Mouse (Mus musculus): Measurements from ENCODE around the gene Fam171b. TPM values are rescaled to one million over a fixed set of nuclear protein-coding genes. Genes with fewer than 3 reads are reported as not detected.

Gene Fam171b
- total and polyA plus RNA-seq, 2 experiments from 2014 or later, result 70.3 to 72.1 TPM

DNA sequence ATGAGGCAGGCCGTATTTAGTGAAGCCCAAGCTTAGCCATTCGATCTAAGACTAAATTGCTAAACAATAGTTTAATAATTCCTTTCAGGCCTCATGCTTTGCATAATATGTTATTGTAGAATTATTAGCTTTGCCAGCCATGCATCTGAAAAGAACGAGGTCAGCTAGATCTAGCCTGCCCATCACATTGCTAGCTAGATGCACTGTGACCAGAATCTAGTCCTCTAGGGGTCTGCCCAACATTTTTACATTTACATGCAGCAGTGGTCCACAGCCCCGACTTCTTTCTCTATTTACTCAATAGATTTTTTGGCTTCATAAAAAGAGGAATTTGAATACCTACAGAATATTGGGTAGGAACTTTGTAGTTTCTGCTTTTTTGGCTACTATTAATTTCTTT lies 20.3 kb upstream of the Fam171b start:
- WGBS, result 58% methylated on average over 4 of the region's 4 CpGs
- Histone ChIP-seq H3K9me3 (ENCODE audit: low read length) (no peaks in the 10 kb centered on the region), H3K27ac (no peak overlapping the region), H3K4me3 (ENCODE audit: low read length) (no peak overlapping the region), H3K4me1 (ENCODE audit: insufficient read depth, low read length) (no peaks in the 10 kb centered on the region), H3K9ac (replicated peaks; ENCODE audit: low read length) (no peak overlapping the region), H3K4me2 (ENCODE audit: low read depth, low read length) (peak overlapping the region; percentile 27; the same call in 1 of the 2 replicates), H3K36me3 (ENCODE audit: insufficient read depth, low read length) (no peaks in the 10 kb centered on the region), H3K27me3 (ENCODE audit: insufficient read depth, low read length) (no peaks in the 10 kb centered on the region)
- ATAC-seq (no peak; the same call in 1 of the 2 replicates), DNase-seq (ENCODE audit: low spot score) (no peak)
- TF ChIP-seq CTCF (IDR thresholded peaks at IDR 0.05; ENCODE audit: low read depth), result no peak

DNA sequence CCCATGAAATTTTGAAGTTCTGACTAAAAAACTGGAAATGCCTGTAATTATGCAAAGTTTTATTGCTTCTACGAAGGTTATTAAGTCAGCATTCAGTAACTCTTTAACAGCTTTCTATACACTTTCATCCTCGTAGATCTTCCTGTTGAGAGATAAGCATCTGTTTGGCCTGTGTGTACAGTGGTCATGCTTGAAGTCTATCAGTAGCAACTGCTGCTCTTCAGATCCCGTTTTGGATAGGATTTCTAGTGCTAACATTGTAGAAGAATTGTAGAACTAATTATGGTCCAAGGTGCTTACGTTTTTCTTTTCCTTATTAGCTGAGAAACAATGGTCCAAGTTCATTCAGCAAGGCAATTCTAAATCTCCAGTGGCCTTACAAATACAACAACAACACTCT lies 16.7 kb upstream of the Fam171b start:
- no peak for TF ChIP-seq CTCF (IDR thresholded peaks at IDR 0.05; ENCODE audit: low read depth)
- Histone ChIP-seq H3K4me2 (ENCODE audit: low read depth, low read length) (no peak overlapping the region), H3K4me1 (ENCODE audit: insufficient read depth, low read length) (no peaks in the 10 kb centered on the region), H3K27me3 (ENCODE audit: insufficient read depth, low read length) (no peaks in the 10 kb centered on the region), H3K9ac (replicated peaks; ENCODE audit: low read length) (no peak overlapping the region), H3K27ac (no peak overlapping the region), H3K4me3 (ENCODE audit: low read length) (no peak overlapping the region), H3K36me3 (ENCODE audit: insufficient read depth, low read length) (peaks cover 6% of the 10 kb centered on the region; the same call in 1 of the 2 replicates), H3K9me3 (ENCODE audit: low read length) (no peaks in the 10 kb centered on the region)
- no peak for ATAC-seq
- no peak for DNase-seq (ENCODE audit: low spot score)
- WGBS, result 89% methylated on average over 4 of the region's 4 CpGs

DNA sequence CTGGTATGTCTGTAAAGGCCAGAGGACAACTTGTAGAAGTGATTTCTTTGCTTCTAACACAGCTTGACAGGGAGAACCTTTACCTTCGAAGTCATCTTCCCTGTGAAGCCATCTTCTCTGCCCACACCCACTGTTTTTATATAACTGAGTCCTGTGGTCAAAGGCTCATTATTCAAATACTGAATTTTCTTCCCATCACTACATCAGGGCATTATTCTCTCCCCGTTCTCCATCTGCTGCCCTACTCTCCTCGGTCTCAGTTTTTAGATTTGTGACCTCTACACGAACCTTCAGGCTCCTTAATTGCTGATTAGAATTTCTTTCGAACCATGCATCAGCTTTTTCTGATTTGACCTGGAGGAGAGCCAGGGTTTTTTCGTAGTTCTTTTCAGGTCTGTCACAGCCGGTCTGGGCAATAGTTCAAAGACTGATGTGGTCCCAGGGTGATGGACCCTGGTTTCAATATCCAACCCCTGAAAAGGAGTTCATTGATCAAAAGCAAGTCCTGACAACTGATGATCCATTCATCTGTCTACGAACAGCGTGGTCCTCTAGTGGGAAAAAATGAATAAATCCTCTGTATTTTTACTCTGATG lies 14.4 kb upstream of the Fam171b start:
- ATAC-seq (no peak), DNase-seq (ENCODE audit: low spot score) (no peak)

DNA sequence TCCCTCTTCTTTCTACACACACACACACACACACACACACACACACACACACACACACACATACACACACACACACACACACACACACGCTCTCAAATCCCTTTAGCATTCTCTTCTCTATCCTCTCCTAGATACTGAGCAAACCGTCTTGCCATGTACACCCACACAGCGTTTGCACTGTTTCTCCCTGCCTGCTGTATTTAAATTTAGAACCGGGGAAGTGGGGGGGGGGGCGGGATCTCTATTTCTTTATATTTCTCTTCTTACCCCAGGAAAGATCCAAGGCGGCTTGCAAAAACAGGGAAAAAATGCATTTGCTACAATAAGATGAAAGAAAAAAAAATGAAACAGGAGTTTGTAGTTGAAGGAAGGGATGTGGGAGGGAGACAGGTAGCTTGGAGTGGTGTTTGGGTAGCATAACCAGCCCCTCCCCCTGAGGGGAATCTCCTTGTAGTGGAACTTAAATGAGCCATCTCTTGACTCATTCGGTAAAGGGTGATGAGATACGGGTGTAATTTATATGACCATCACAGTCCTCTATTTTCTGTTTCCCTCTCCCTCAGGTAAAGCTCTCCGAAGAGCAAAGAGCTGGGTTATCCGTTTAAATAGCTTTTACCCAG lies 947 bp downstream of the Fam171b start:
- Histone ChIP-seq H3K4me2 (ENCODE audit: low read depth, low read length) (peak overlapping the region; percentile 63), H3K27ac (peak overlapping the region; percentile 98), H3K4me1 (ENCODE audit: insufficient read depth, low read length) (peaks cover 5% of the 10 kb centered on the region; the same call in 1 of the 2 replicates), H3K9me3 (ENCODE audit: low read length) (no peaks in the 10 kb centered on the region), H3K27me3 (ENCODE audit: insufficient read depth, low read length) (no peaks in the 10 kb centered on the region), H3K4me3 (ENCODE audit: low read length) (peak overlapping the region; percentile 88), H3K36me3 (ENCODE audit: insufficient read depth, low read length) (no peaks in the 10 kb centered on the region), H3K9ac (replicated peaks; ENCODE audit: low read length) (peak overlapping the region; percentile 94)
- TF ChIP-seq CTCF (IDR thresholded peaks at IDR 0.05; ENCODE audit: low read depth), result no peak
- WGBS, result 9% methylated on average over 10 of the region's 10 CpGs
- DNase-seq (ENCODE audit: low spot score), result peak; percentile 59
- peak; percentile 59 for ATAC-seq

More for the DNA sequence above, 14.4 kb upstream of the Fam171b start:
- H3K4me3 ChIP-seq (ENCODE audit: low read length), result no peak overlapping the region
- H3K27ac ChIP-seq, result no peak overlapping the region
- no peak for TF ChIP-seq CTCF (IDR thresholded peaks at IDR 0.05; ENCODE audit: low read depth)
- H3K9me3 ChIP-seq (ENCODE audit: low read length), result no peaks in the 10 kb centered on the region
- peaks cover 6% of the 10 kb centered on the region for H3K36me3 ChIP-seq (ENCODE audit: insufficient read depth, low read length)
- H3K4me1 ChIP-seq (ENCODE audit: insufficient read depth, low read length), result no peaks in the 10 kb centered on the region
- whole genome bisulfite sequencing, result 42% methylated on average over 9 of the region's 9 CpGs
- H3K27me3 ChIP-seq (ENCODE audit: insufficient read depth, low read length), result no peaks in the 10 kb centered on the region
- H3K9ac ChIP-seq (replicated peaks; ENCODE audit: low read length), result no peak overlapping the region
- H3K4me2 ChIP-seq (ENCODE audit: low read depth, low read length), result no peak overlapping the region

DNA sequence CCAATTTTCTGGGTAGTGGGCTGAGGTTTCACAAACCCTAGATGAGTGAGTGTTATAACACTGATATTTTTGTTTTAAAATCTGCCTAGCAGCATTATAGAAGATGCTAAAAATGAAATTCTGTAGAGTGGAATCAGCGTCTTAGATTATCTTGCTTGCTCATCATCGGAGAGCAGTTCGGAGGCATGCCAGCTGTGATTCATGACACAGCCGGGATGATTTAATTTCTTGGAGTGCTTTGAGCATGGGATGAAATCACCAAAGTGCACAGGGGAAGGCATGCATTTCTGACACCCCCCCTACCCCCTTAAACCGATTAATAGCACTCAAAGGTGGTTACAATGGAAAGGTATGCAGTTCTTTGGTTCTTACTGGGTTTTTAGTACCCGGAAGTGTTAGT lies 1.6 kb downstream of the Fam171b start:
- peak; percentile 48 for DNase-seq (ENCODE audit: low spot score)
- H3K4me3 ChIP-seq (ENCODE audit: low read length), result peak overlapping the region; percentile 88
- H3K4me1 ChIP-seq (ENCODE audit: insufficient read depth, low read length), result peaks cover 5% of the 10 kb centered on the region; the same call in 1 of the 2 replicates
- H3K4me2 ChIP-seq (ENCODE audit: low read depth, low read length), result peak overlapping the region; percentile 63
- H3K36me3 ChIP-seq (ENCODE audit: insufficient read depth, low read length), result no peaks in the 10 kb centered on the region
- ATAC-seq, result no peak
- H3K27ac ChIP-seq, result 0 out of 2 replicates have a peak overlapping the region, but pooled peaks have one; percentile 17
- H3K27me3 ChIP-seq (ENCODE audit: insufficient read depth, low read length), result no peaks in the 10 kb centered on the region
- 21% methylated on average over 6 of the region's 6 CpGs for WGBS
- no peak for TF ChIP-seq CTCF (IDR thresholded peaks at IDR 0.05; ENCODE audit: low read depth)
- no peaks in the 10 kb centered on the region for H3K9me3 ChIP-seq (ENCODE audit: low read length)
- peak overlapping the region; percentile 94 for H3K9ac ChIP-seq (replicated peaks; ENCODE audit: low read length)

DNA sequence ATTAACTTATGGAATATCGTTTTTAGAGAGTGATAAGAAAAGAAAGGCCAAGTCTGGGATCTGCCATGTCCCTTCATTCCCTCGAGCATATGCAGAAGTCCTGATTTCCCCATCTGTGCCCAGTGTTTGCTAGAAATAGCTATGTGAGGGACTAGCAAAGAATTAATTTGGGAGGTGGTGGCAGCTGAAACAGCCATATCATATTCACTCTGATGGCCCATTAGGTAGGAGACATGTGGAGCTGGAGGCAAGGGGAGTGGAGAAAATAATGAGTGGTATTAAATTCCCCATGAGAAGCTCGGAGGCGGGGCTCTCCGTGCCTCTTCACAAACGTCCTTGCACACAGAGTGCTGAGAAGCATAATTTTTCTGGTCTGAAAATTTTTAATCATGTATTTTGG lies 3.7 kb downstream of the Fam171b start:
- DNase-seq (ENCODE audit: low spot score) (no peak), ATAC-seq (no peak)
- Histone ChIP-seq H3K4me3 (ENCODE audit: low read length) (no peak overlapping the region), H3K4me1 (ENCODE audit: insufficient read depth, low read length) (peaks cover 5% of the 10 kb centered on the region; the same call in 1 of the 2 replicates), H3K27me3 (ENCODE audit: insufficient read depth, low read length) (no peaks in the 10 kb centered on the region), H3K9me3 (ENCODE audit: low read length) (no peaks in the 10 kb centered on the region), H3K36me3 (ENCODE audit: insufficient read depth, low read length) (no peaks in the 10 kb centered on the region), H3K4me2 (ENCODE audit: low read depth, low read length) (no peak overlapping the region), H3K27ac (no peak overlapping the region), H3K9ac (replicated peaks; ENCODE audit: low read length) (no peak overlapping the region)
- no peak for TF ChIP-seq CTCF (IDR thresholded peaks at IDR 0.05; ENCODE audit: low read depth)
- WGBS, result 57% methylated on average over 6 of the region's 6 CpGs

DNA sequence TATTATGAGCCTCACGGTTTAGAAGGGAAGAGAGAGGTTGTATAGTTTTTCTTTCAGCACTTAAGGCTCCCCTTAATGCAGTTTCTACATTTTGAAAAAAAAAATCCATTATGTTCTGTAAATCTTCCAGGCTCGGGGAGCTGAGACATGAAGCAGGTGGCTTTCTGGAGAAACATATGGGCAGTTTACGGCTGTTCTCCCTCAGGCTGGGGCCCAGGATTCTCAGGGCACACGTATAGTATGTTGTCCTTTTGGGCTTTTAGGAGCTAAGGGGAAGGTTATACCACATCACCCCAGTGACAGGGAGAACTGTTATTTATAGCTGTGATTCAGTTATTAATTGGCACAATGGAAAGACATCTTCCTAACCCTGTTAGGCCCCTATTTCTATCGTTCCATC lies 12.7 kb downstream of the Fam171b start:
- WGBS, result 46% methylated on average over 5 of the region's 5 CpGs
- H3K36me3 ChIP-seq (ENCODE audit: insufficient read depth, low read length), result no peaks in the 10 kb centered on the region
- H3K27ac ChIP-seq, result no peak overlapping the region
- H3K9ac ChIP-seq (replicated peaks; ENCODE audit: low read length), result no peak overlapping the region
- H3K27me3 ChIP-seq (ENCODE audit: insufficient read depth, low read length), result no peaks in the 10 kb centered on the region
- no peak for TF ChIP-seq CTCF (IDR thresholded peaks at IDR 0.05; ENCODE audit: low read depth)
- no peaks in the 10 kb centered on the region for H3K9me3 ChIP-seq (ENCODE audit: low read length)
- 0 out of 2 replicates have a peak, but pooled peaks cover 3% of the 10 kb centered on the region for H3K4me1 ChIP-seq (ENCODE audit: insufficient read depth, low read length)
- no peak for DNase-seq (ENCODE audit: low spot score)
- ATAC-seq, result no peak
- no peak overlapping the region for H3K4me3 ChIP-seq (ENCODE audit: low read length)
- H3K4me2 ChIP-seq (ENCODE audit: low read depth, low read length), result no peak overlapping the region
